Comparison of ENCODE assay signal across 8 mouse cellular contexts in genomic region chr9:57560263-57560662, GRCm38 (mm10). TPM values are rescaled to one million over a fixed set of nuclear protein-coding genes. Genes with fewer than 3 reads are reported as not detected.
DNase-seq lines count a peak whose midpoint lies in the region; ATAC-seq and TF ChIP-seq lines count a peak whose summit lies in the region.

No protein-coding gene starts in this region.

- peaks cover 15% of the 10 kb centered on the region for H3K4me1 ChIP-seq in embryonic facial prominence, embryonic 12.5 days
- peaks cover 16% of the 10 kb centered on the region for H3K4me1 ChIP-seq in intestine, embryonic 15.5 days (replicated peaks)
- peaks cover 19% of the 10 kb centered on the region for H3K4me1 ChIP-seq in neural tube, embryonic 12.5 days

- H3K4me3 ChIP-seq in left cerebral cortex, adult 2 months: peak overlapping the region; percentile 70
- peak overlapping the region; percentile 74 for H3K4me3 ChIP-seq in embryonic facial prominence, embryonic 12.5 days
- H3K4me3 ChIP-seq in intestine, embryonic 15.5 days (replicated peaks): peak overlapping the region; percentile 67
- H3K4me3 ChIP-seq in neural tube, embryonic 12.5 days: peak overlapping the region; percentile 69

- no peaks in the 10 kb centered on the region for H3K36me3 ChIP-seq in embryonic facial prominence, embryonic 12.5 days
- no peaks in the 10 kb centered on the region for H3K36me3 ChIP-seq in intestine, embryonic 15.5 days
- no peaks in the 10 kb centered on the region for H3K36me3 ChIP-seq in neural tube, embryonic 12.5 days

- no peak for ATAC-seq in embryonic facial prominence, embryonic 12.5 days (ENCODE audit: insufficient number of reproducible peaks, insufficient read depth, low FRiP score, low TSS enrichment)
- no peak for ATAC-seq in intestine, embryonic 15.5 days
- peak; percentile 43 for ATAC-seq in neural tube, embryonic 12.5 days (ENCODE audit: low FRiP score, low read depth)
- ATAC-seq in granulocyte monocyte progenitor cell, adult 5-6 weeks (replicated peaks; ENCODE audit: poor library complexity, severe bottlenecking): no peak

- intact Hi-C loops in left cerebral cortex, adult 2 months (cut with DNase I): no loop called here
- intact Hi-C loops in left cerebral cortex, postnatal 4 days (cut with DNase I): no loop called here

- WGBS in embryonic facial prominence, embryonic 12.5 days: 32% methylated on average over 7 of the region's 7 CpGs
- WGBS in intestine, embryonic 15.5 days: 22% methylated on average over 7 of the region's 7 CpGs
- WGBS in neural tube, embryonic 12.5 days: 31% methylated on average over 7 of the region's 7 CpGs

- peak overlapping the region; percentile 49 for H3K9ac ChIP-seq in embryonic facial prominence, embryonic 12.5 days
- H3K9ac ChIP-seq in intestine, embryonic 15.5 days: peak overlapping the region; percentile 20; the same call in 1 of the 2 replicates
- H3K9ac ChIP-seq in neural tube, embryonic 12.5 days: peak overlapping the region; percentile 59

- H3K4me2 ChIP-seq in embryonic facial prominence, embryonic 12.5 days (replicated peaks): peak overlapping the region; percentile 75
- peak overlapping the region; percentile 61 for H3K4me2 ChIP-seq in intestine, embryonic 15.5 days (replicated peaks)
- peak overlapping the region; percentile 83 for H3K4me2 ChIP-seq in neural tube, embryonic 12.5 days (replicated peaks)

- H3K27ac ChIP-seq in left cerebral cortex, adult 2 months: peak overlapping the region; percentile 96
- H3K27ac ChIP-seq in embryonic facial prominence, embryonic 12.5 days: peak overlapping the region; percentile 46; the same call in 1 of the 2 replicates
- peak overlapping the region; percentile 77; the same call in 1 of the 2 replicates for H3K27ac ChIP-seq in intestine, embryonic 15.5 days
- H3K27ac ChIP-seq in neural tube, embryonic 12.5 days: peak overlapping the region; percentile 5; the same call in 1 of the 2 replicates

- H3K27me3 ChIP-seq in embryonic facial prominence, embryonic 12.5 days: no peaks in the 10 kb centered on the region
- H3K27me3 ChIP-seq in intestine, embryonic 15.5 days (replicated peaks): no peaks in the 10 kb centered on the region
- no peaks in the 10 kb centered on the region for H3K27me3 ChIP-seq in neural tube, embryonic 12.5 days (replicated peaks)

- no peak for TF ChIP-seq CTCF in left cerebral cortex, adult 2 months (IDR thresholded peaks at IDR 0.05)

- DNase-seq in left cerebral cortex, adult 2 months (ENCODE audit: extremely low spot score in 1 of 2, low spot score in 2 of 2): no peak
- DNase-seq in left cerebral cortex, postnatal 4 days: no peak
- DNase-seq in cerebellum, postnatal 36 days: no peak
- no peak for DNase-seq in layer of hippocampus, adult 9-11 months

- no peaks in the 10 kb centered on the region for H3K9me3 ChIP-seq in embryonic facial prominence, embryonic 12.5 days
- no peaks in the 10 kb centered on the region for H3K9me3 ChIP-seq in intestine, embryonic 15.5 days
- H3K9me3 ChIP-seq in neural tube, embryonic 12.5 days: no peaks in the 10 kb centered on the region

RNA-seq across cellular contexts. Expression of gene Scamp2, which starts 0.5 kb away (rescaled TPM):
- 10 to 100 TPM; 19.8 to 22.3 TPM for total RNA-seq in left cerebral cortex, adult 2 months (2021)
- total RNA-seq in left cerebral cortex, postnatal 4 days (2021): 10 to 100 TPM; 29.7 to 31.0 TPM
- 53.5 and 56.2 TPM in 2 replicates for polyA plus RNA-seq in embryonic facial prominence, embryonic 12.5 days (2016; fragmentation: Nextera tagmentation; extraction: Ambion mirVana)
- 83.9 and 84.5 TPM in 2 replicates for polyA plus RNA-seq in intestine, embryonic 15.5 days (2015; fragmentation: Nextera tagmentation; extraction: Ambion mirVana)
- polyA plus RNA-seq in neural tube, embryonic 12.5 days (2016; fragmentation: Nextera tagmentation; extraction: Ambion mirVana): 56.2 and 62.3 TPM in 2 replicates
- total RNA-seq in granulocyte monocyte progenitor cell, adult 5-6 weeks (2014; fragmentation: Nextera tagmentation): 66.9 and 68.5 TPM in 2 replicates
- total RNA-seq in granulocyte monocyte progenitor cell, adult 5-6 weeks (2017): 26.8 and 38.2 TPM in 2 replicates

RNA-seq across cellular contexts. Expression of gene Mpi, which starts 7.7 kb away (rescaled TPM):
- 10 to 100 TPM; 63.4 to 76.9 TPM for total RNA-seq in left cerebral cortex, adult 2 months (2021)
- 10 to 100 TPM; 60.3 to 62.1 TPM for total RNA-seq in left cerebral cortex, postnatal 4 days (2021)
- polyA plus RNA-seq in embryonic facial prominence, embryonic 12.5 days (2016; fragmentation: Nextera tagmentation; extraction: Ambion mirVana): 55.5 and 57.8 TPM in 2 replicates
- 50.2 and 55.8 TPM in 2 replicates for polyA plus RNA-seq in intestine, embryonic 15.5 days (2015; fragmentation: Nextera tagmentation; extraction: Ambion mirVana)
- polyA plus RNA-seq in neural tube, embryonic 12.5 days (2016; fragmentation: Nextera tagmentation; extraction: Ambion mirVana): 68.0 and 68.2 TPM in 2 replicates
- 10.8 and 23.1 TPM in 2 replicates for total RNA-seq in granulocyte monocyte progenitor cell, adult 5-6 weeks (2014; fragmentation: Nextera tagmentation)
- total RNA-seq in granulocyte monocyte progenitor cell, adult 5-6 weeks (2017): 13.9 and 17.8 TPM in 2 replicates

RNA-seq across cellular contexts. Expression of gene Fam219b, which starts 22.9 kb away (rescaled TPM):
- 10 to 100 TPM; 18.1 to 21.6 TPM for total RNA-seq in left cerebral cortex, adult 2 months (2021)
- 10 to 100 TPM; 25.2 to 26.0 TPM for total RNA-seq in left cerebral cortex, postnatal 4 days (2021)
- 23.1 and 24.0 TPM in 2 replicates for polyA plus RNA-seq in embryonic facial prominence, embryonic 12.5 days (2016; fragmentation: Nextera tagmentation; extraction: Ambion mirVana)
- polyA plus RNA-seq in intestine, embryonic 15.5 days (2015; fragmentation: Nextera tagmentation; extraction: Ambion mirVana): 17.2 and 18.2 TPM in 2 replicates
- 19.6 and 20.2 TPM in 2 replicates for polyA plus RNA-seq in neural tube, embryonic 12.5 days (2016; fragmentation: Nextera tagmentation; extraction: Ambion mirVana)
- 7.3 and 7.5 TPM in 2 replicates for total RNA-seq in granulocyte monocyte progenitor cell, adult 5-6 weeks (2014; fragmentation: Nextera tagmentation)
- total RNA-seq in granulocyte monocyte progenitor cell, adult 5-6 weeks (2017): 11.4 and 12.6 TPM in 2 replicates

RNA-seq across cellular contexts. Expression of gene Ulk3, which starts 29.0 kb away (rescaled TPM):
- 10 to 100 TPM; 36.3 to 37.1 TPM for total RNA-seq in left cerebral cortex, adult 2 months (2021)
- total RNA-seq in left cerebral cortex, postnatal 4 days (2021): 10 to 100 TPM; 35.2 to 38.9 TPM
- 17.3 and 20.8 TPM in 2 replicates for polyA plus RNA-seq in embryonic facial prominence, embryonic 12.5 days (2016; fragmentation: Nextera tagmentation; extraction: Ambion mirVana)
- polyA plus RNA-seq in intestine, embryonic 15.5 days (2015; fragmentation: Nextera tagmentation; extraction: Ambion mirVana): 16.3 and 20.4 TPM in 2 replicates
- 20.7 and 22.9 TPM in 2 replicates for polyA plus RNA-seq in neural tube, embryonic 12.5 days (2016; fragmentation: Nextera tagmentation; extraction: Ambion mirVana)
- total RNA-seq in granulocyte monocyte progenitor cell, adult 5-6 weeks (2014; fragmentation: Nextera tagmentation): 9.9 and 12.9 TPM in 2 replicates
- 3.1 and 6.0 TPM in 2 replicates for total RNA-seq in granulocyte monocyte progenitor cell, adult 5-6 weeks (2017)

RNA-seq across cellular contexts. Expression of gene Cox5a, which starts 39.2 kb away (rescaled TPM):
- total RNA-seq in left cerebral cortex, adult 2 months (2021): 100 to 1,000 TPM; 374 to 440 TPM
- total RNA-seq in left cerebral cortex, postnatal 4 days (2021): 100 to 1,000 TPM; 405 to 408 TPM
- polyA plus RNA-seq in embryonic facial prominence, embryonic 12.5 days (2016; fragmentation: Nextera tagmentation; extraction: Ambion mirVana): 531 and 547 TPM in 2 replicates
- 844 and 895 TPM in 2 replicates for polyA plus RNA-seq in intestine, embryonic 15.5 days (2015; fragmentation: Nextera tagmentation; extraction: Ambion mirVana)
- polyA plus RNA-seq in neural tube, embryonic 12.5 days (2016; fragmentation: Nextera tagmentation; extraction: Ambion mirVana): 770 and 826 TPM in 2 replicates
- 540 and 741 TPM in 2 replicates for total RNA-seq in granulocyte monocyte progenitor cell, adult 5-6 weeks (2014; fragmentation: Nextera tagmentation)
- total RNA-seq in granulocyte monocyte progenitor cell, adult 5-6 weeks (2017): 121 and 142 TPM in 2 replicates

Comparison
In these comparisons a context has a peak if more than half of its experiments do, and no peak if none do; other contexts are left out.
1. H3K27ac ChIP-seq: peak in every context shown above with its lines; median percentile 96 in left cerebral cortex, adult 2 months; 77 in intestine, embryonic 15.5 days; 46 in embryonic facial prominence, embryonic 12.5 days; 5 in neural tube, embryonic 12.5 days.